Mouse (Mus musculus): ENCODE results near the gene Angel1. TPM values are rescaled to one million over a fixed set of nuclear protein-coding genes. Genes with fewer than 3 reads are reported as not detected.

Gene Angel1
- 2.1 and 2.3 TPM in 2 replicates for polyA plus RNA-seq (2011; ENCODE audit: insufficient read length, low read depth, missing spikeins)

GRCm38 (mm10) chr12:86726120-86726640, at the start of gene Angel1:
TSS of gene Angel1 (minus strand) at chr12:86726460.
- TF ChIP-seq CTCF (IDR thresholded peaks at IDR 0.05; ENCODE audit: borderline replicate concordance, insufficient read depth, low read length) (no peak), POLR2A (IDR thresholded peaks at IDR 0.05; ENCODE audit: low read depth, low read length) (peak; percentile 60)
- Histone ChIP-seq H3K4me3 (ENCODE audit: insufficient read depth, low read length) (peak within 1 kb of the TSS; percentile 74), H3K27ac (ENCODE audit: insufficient read depth, low read length) (no peak within 1 kb of the TSS), H3K4me1 (ENCODE audit: control insufficient read depth, insufficient read depth, low read length) (peaks cover 3% of the 10 kb centered on the region; the same call in 1 of the 2 replicates)

GRCm38 (mm10) chr12:86775561-86776280, 49.5 kb upstream of the Angel1 start:
- Histone ChIP-seq H3K4me1 (ENCODE audit: control insufficient read depth, insufficient read depth, low read length) (no peaks in the 10 kb centered on the region), H3K27ac (ENCODE audit: insufficient read depth, low read length) (peak overlapping the region; percentile 75), H3K4me3 (ENCODE audit: insufficient read depth, low read length) (no peak overlapping the region)
- TF ChIP-seq POLR2A (IDR thresholded peaks at IDR 0.05; ENCODE audit: low read depth, low read length) = no peak
- TF ChIP-seq CTCF (IDR thresholded peaks at IDR 0.05; ENCODE audit: borderline replicate concordance, insufficient read depth, low read length) = no peak

- Histone ChIP-seq H3K4me3 (ENCODE audit: insufficient read depth, low read length) (no peak overlapping the region), H3K27ac (ENCODE audit: insufficient read depth, low read length) (no peak overlapping the region), H3K4me1 (ENCODE audit: control insufficient read depth, insufficient read depth, low read length) (peaks cover 7% of the 10 kb centered on the region)
- no peak for TF ChIP-seq CTCF (IDR thresholded peaks at IDR 0.05; ENCODE audit: borderline replicate concordance, insufficient read depth, low read length)
- TF ChIP-seq POLR2A (IDR thresholded peaks at IDR 0.05; ENCODE audit: low read depth, low read length) = no peak
Observed at GRCm38 (mm10) chr12:86772551-86772950, 46.3 kb upstream of the Angel1 start.

- no peak overlapping the region for H3K27ac ChIP-seq (ENCODE audit: insufficient read depth, low read length)
- TF ChIP-seq CTCF (IDR thresholded peaks at IDR 0.05; ENCODE audit: borderline replicate concordance, insufficient read depth, low read length) = peak; percentile 85
- TF ChIP-seq POLR2A (IDR thresholded peaks at IDR 0.05; ENCODE audit: low read depth, low read length) = no peak
- H3K4me1 ChIP-seq (ENCODE audit: control insufficient read depth, insufficient read depth, low read length) = peaks cover 7% of the 10 kb centered on the region
- no peak overlapping the region for H3K4me3 ChIP-seq (ENCODE audit: insufficient read depth, low read length)
Observed at GRCm38 (mm10) chr12:86771823-86772427, 45.7 kb upstream of the Angel1 start.

GRCm38 (mm10) chr12:86770927-86771326, 44.7 kb upstream of the Angel1 start:
- H3K27ac ChIP-seq (ENCODE audit: insufficient read depth, low read length) = peak overlapping the region; percentile 22; the same call in 1 of the 2 replicates

GRCm38 (mm10) chr12:86770261-86770670, 44.0 kb upstream of the Angel1 start:
- Histone ChIP-seq H3K4me1 (ENCODE audit: control insufficient read depth, insufficient read depth, low read length) (peaks cover 7% of the 10 kb centered on the region), H3K4me3 (ENCODE audit: insufficient read depth, low read length) (no peak overlapping the region), H3K27ac (ENCODE audit: insufficient read depth, low read length) (peak overlapping the region; percentile 28; the same call in 1 of the 2 replicates)
- TF ChIP-seq POLR2A (IDR thresholded peaks at IDR 0.05; ENCODE audit: low read depth, low read length) = no peak
- TF ChIP-seq CTCF (IDR thresholded peaks at IDR 0.05; ENCODE audit: borderline replicate concordance, insufficient read depth, low read length) = no peak

More at GRCm38 (mm10) chr12:86770927-86771326, 44.7 kb upstream of the Angel1 start:
- H3K4me1 ChIP-seq (ENCODE audit: control insufficient read depth, insufficient read depth, low read length) = peaks cover 7% of the 10 kb centered on the region
- TF ChIP-seq CTCF (IDR thresholded peaks at IDR 0.05; ENCODE audit: borderline replicate concordance, insufficient read depth, low read length) = no peak
- TF ChIP-seq POLR2A (IDR thresholded peaks at IDR 0.05; ENCODE audit: low read depth, low read length) = no peak
- no peak overlapping the region for H3K4me3 ChIP-seq (ENCODE audit: insufficient read depth, low read length)

GRCm38 (mm10) chr12:86769819-86770218, 43.6 kb upstream of the Angel1 start:
- TF ChIP-seq POLR2A (IDR thresholded peaks at IDR 0.05; ENCODE audit: low read depth, low read length) (no peak), CTCF (IDR thresholded peaks at IDR 0.05; ENCODE audit: borderline replicate concordance, insufficient read depth, low read length) (no peak)
- peaks cover 7% of the 10 kb centered on the region for H3K4me1 ChIP-seq (ENCODE audit: control insufficient read depth, insufficient read depth, low read length)
- H3K4me3 ChIP-seq (ENCODE audit: insufficient read depth, low read length) = no peak overlapping the region
- H3K27ac ChIP-seq (ENCODE audit: insufficient read depth, low read length) = peak overlapping the region; percentile 28; the same call in 1 of the 2 replicates

- peaks cover 7% of the 10 kb centered on the region for H3K4me1 ChIP-seq (ENCODE audit: control insufficient read depth, insufficient read depth, low read length)
- TF ChIP-seq CTCF (IDR thresholded peaks at IDR 0.05; ENCODE audit: borderline replicate concordance, insufficient read depth, low read length) (peak; percentile 90), POLR2A (IDR thresholded peaks at IDR 0.05; ENCODE audit: low read depth, low read length) (no peak)
- no peak overlapping the region for H3K27ac ChIP-seq (ENCODE audit: insufficient read depth, low read length)
- H3K4me3 ChIP-seq (ENCODE audit: insufficient read depth, low read length) = no peak overlapping the region
Observed at GRCm38 (mm10) chr12:86768986-86769580, 42.8 kb upstream of the Angel1 start.

GRCm38 (mm10) chr12:86767868-86768631, 41.8 kb upstream of the Angel1 start:
- H3K27ac ChIP-seq (ENCODE audit: insufficient read depth, low read length) = no peak overlapping the region

More at GRCm38 (mm10) chr12:86767868-86768631, 41.8 kb upstream of the Angel1 start:
- peaks cover 7% of the 10 kb centered on the region for H3K4me1 ChIP-seq (ENCODE audit: control insufficient read depth, insufficient read depth, low read length)
- no peak overlapping the region for H3K4me3 ChIP-seq (ENCODE audit: insufficient read depth, low read length)
- 0 out of 2 replicates have a peak, but pooled peaks have one; percentile 26 for TF ChIP-seq CTCF (IDR thresholded peaks at IDR 0.05; ENCODE audit: borderline replicate concordance, insufficient read depth, low read length)
- no peak for TF ChIP-seq POLR2A (IDR thresholded peaks at IDR 0.05; ENCODE audit: low read depth, low read length)

All from embryonic fibroblast, embryonic 13.5 days (primary cell).